Mouse (Mus musculus) hindbrain, embryonic 12.5 days (tissue): ENCODE measurements at regions not wholly inside any gene's neighbourhood (a gene's known extent, or its start where the extent isn't known, plus 50 kb on each side); places are given as distances from the start of the nearest gene placed in this dataset.

Source experiments
- ATAC-seq: fragments of 200-750 bp; cut with Nextera tagmentation; 2 replicates; pipeline ENCODE4 v1.8.0; 2017; ENCODE audit warnings: moderate TSS enrichment; ENCODE audit not compliant: low FRiP score
- H3K27ac ChIP-seq: fragments of 300-500 bp; sonication (generic); 2 replicates; pipeline ENCODE4 v1.5.1; 2016; ENCODE audit warnings: mild to moderate bottlenecking
- H3K27me3 ChIP-seq: fragments of 300-500 bp; sonication (generic); 2 replicates; pipeline ENCODE4 v1.6.1; 2016; ENCODE audit warnings: mild to moderate bottlenecking
- H3K36me3 ChIP-seq: fragments of 300-500 bp; sonication (generic); 2 replicates; pipeline ENCODE4 v1.6.1; 2016; ENCODE audit warnings: mild to moderate bottlenecking
- H3K4me1 ChIP-seq: fragments of 300-500 bp; sonication (generic); 2 replicates; pipeline ENCODE4 v1.6.1; 2016
- H3K4me2 ChIP-seq: fragments of 300-500 bp; sonication (generic); replicated peaks from 2 replicates; pipeline ENCODE4 v1.6.1; 2016; ENCODE audit warnings: mild to moderate bottlenecking
- H3K4me3 ChIP-seq: fragments of 300-500 bp; sonication (generic); 2 replicates; pipeline ENCODE4 v1.5.1; 2016; ENCODE audit warnings: mild to moderate bottlenecking
- H3K9ac ChIP-seq: fragments of 300-500 bp; sonication (generic); 2 replicates; pipeline ENCODE4 v1.6.1; 2016; ENCODE audit warnings: mild to moderate bottlenecking, moderate library complexity
- H3K9me3 ChIP-seq: fragments of 300-500 bp; sonication (generic); replicated peaks from 2 replicates; pipeline ENCODE4 v1.6.1; 2016; ENCODE audit warnings: mild to moderate bottlenecking
- WGBS: fragments of 180-500 bp; shearing (Covaris S2); methylation state at CpG from one replicate; pipeline ENCODE4 v1.1.7; 2016; 5-methylcytosine and 5-hydroxymethylcytosine counted together

- H3K27me3 ChIP-seq: no peaks in the 10 kb centered on the region
- H3K9me3 ChIP-seq: no peaks in the 10 kb centered on the region
- ATAC-seq: no peak
- H3K4me3 ChIP-seq: no peak overlapping the region
- no peak overlapping the region for H3K27ac ChIP-seq
- H3K36me3 ChIP-seq: no peaks in the 10 kb centered on the region
- no peak overlapping the region for H3K4me2 ChIP-seq
- 92% methylated on average over 3 of the region's 3 CpGs for WGBS
- no peak overlapping the region for H3K9ac ChIP-seq
- 0 out of 2 replicates have a peak, but pooled peaks cover 3% of the 10 kb centered on the region for H3K4me1 ChIP-seq
Measured at GRCm38 (mm10) chr8:89372761-89373160, 328.8 kb upstream of the Sall1 start.

- no peak overlapping the region for H3K4me3 ChIP-seq
- no peak overlapping the region for H3K4me2 ChIP-seq
- H3K27me3 ChIP-seq: no peaks in the 10 kb centered on the region
- no peak overlapping the region for H3K9ac ChIP-seq
- no peak overlapping the region for H3K27ac ChIP-seq
- H3K36me3 ChIP-seq: no peaks in the 10 kb centered on the region
- WGBS: 42% methylated on average over 4 of the region's 4 CpGs
- ATAC-seq: no peak
- H3K9me3 ChIP-seq: no peaks in the 10 kb centered on the region
- 0 out of 2 replicates have a peak, but pooled peaks cover 3% of the 10 kb centered on the region for H3K4me1 ChIP-seq
Measured at GRCm38 (mm10) chr8:89371773-89372132, 327.8 kb upstream of the Sall1 start.

GRCm38 (mm10) chr8:89370816-89371772, 327.1 kb upstream of the Sall1 start:
- 61% methylated on average over 20 of the region's 20 CpGs for WGBS
- ATAC-seq: no peak

DNA sequence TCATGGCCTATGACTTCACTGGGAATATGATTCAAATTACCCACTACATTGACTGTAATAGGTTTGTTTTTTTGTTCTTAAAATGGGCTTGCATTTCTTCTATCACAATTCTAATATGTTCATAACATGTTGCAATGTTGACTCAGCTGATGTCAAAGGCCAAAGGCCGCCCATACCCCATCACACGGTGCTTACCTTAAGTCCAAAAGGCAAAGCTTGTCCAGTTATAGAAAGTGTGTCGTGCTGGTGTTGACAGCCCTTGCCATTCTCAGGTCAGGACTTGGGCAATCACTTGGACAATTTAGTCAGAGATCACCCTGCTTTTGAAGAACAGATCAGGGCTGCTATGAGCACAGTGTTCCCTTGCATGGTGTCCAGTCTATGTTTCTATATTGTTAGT, 321.5 kb upstream of the Sall1 start:
- Histone ChIP-seq H3K4me3 (no peak overlapping the region), H3K27ac (no peak overlapping the region), H3K9ac (no peak overlapping the region), H3K27me3 (no peaks in the 10 kb centered on the region), H3K9me3 (no peaks in the 10 kb centered on the region), H3K36me3 (no peaks in the 10 kb centered on the region), H3K4me2 (no peak overlapping the region), H3K4me1 (no peaks in the 10 kb centered on the region)
- WGBS: 92% methylated on average over 3 of the region's 3 CpGs
- no peak for ATAC-seq

More at GRCm38 (mm10) chr8:89370816-89371772, 327.1 kb upstream of the Sall1 start:
- Histone ChIP-seq H3K4me1 (0 out of 2 replicates have a peak, but pooled peaks cover 3% of the 10 kb centered on the region), H3K27ac (no peak overlapping the region), H3K27me3 (no peaks in the 10 kb centered on the region), H3K9me3 (no peaks in the 10 kb centered on the region), H3K9ac (no peak overlapping the region), H3K4me3 (no peak overlapping the region), H3K4me2 (no peak overlapping the region), H3K36me3 (no peaks in the 10 kb centered on the region)

GRCm38 (mm10) chr8:89358411-89358810, 314.4 kb upstream of the Sall1 start:
- Histone ChIP-seq H3K4me2 (no peak overlapping the region), H3K9ac (no peak overlapping the region), H3K4me3 (no peak overlapping the region), H3K27ac (no peak overlapping the region), H3K9me3 (no peaks in the 10 kb centered on the region), H3K27me3 (no peaks in the 10 kb centered on the region; the same call in 1 of the 2 replicates), H3K36me3 (no peaks in the 10 kb centered on the region), H3K4me1 (no peaks in the 10 kb centered on the region)
- 73% methylated on average over 4 of the region's 4 CpGs for WGBS
- ATAC-seq: no peak

- no peak for ATAC-seq
- Histone ChIP-seq H3K9ac (no peak overlapping the region), H3K27ac (no peak overlapping the region), H3K9me3 (no peaks in the 10 kb centered on the region), H3K36me3 (no peaks in the 10 kb centered on the region), H3K4me1 (no peaks in the 10 kb centered on the region), H3K4me3 (no peak overlapping the region), H3K4me2 (no peak overlapping the region), H3K27me3 (no peaks in the 10 kb centered on the region)
- 73% methylated on average over 3 of the region's 3 CpGs for WGBS
Measured at GRCm38 (mm10) chr8:89345547-89345946, 301.6 kb upstream of the Sall1 start.

GRCm38 (mm10) chr8:89341686-89342085, 297.7 kb upstream of the Sall1 start:
- Histone ChIP-seq H3K9me3 (no peaks in the 10 kb centered on the region), H3K27me3 (no peaks in the 10 kb centered on the region), H3K27ac (no peak overlapping the region), H3K4me2 (no peak overlapping the region), H3K4me1 (no peaks in the 10 kb centered on the region), H3K4me3 (no peak overlapping the region), H3K36me3 (no peaks in the 10 kb centered on the region), H3K9ac (no peak overlapping the region)
- 87% methylated on average over 5 of the region's 5 CpGs for WGBS
- no peak for ATAC-seq

DNA sequence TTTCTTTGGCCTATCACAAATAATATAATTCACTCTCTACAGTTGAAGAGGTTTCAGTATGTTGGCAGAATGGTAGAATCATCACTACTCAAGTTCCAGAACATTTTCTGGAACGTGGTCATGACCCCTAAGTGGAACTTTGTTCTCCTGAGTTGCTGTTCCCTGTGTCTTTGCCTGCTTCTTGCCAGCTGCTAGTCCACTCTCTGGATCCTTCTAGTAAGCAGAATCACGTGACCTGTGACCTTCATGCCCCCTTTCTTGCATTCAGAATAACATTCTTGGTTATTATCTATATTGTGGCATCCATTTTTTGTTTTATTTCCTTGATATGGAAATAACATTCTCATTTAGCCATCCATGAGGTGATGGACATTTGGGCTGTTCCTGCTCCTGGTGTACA, 291.5 kb upstream of the Sall1 start:
- H3K27me3 ChIP-seq: no peaks in the 10 kb centered on the region
- no peak for ATAC-seq
- H3K4me3 ChIP-seq: no peak overlapping the region
- WGBS: 77% methylated on average over 2 of the region's 2 CpGs
- H3K27ac ChIP-seq: no peak overlapping the region
- no peaks in the 10 kb centered on the region for H3K36me3 ChIP-seq
- H3K4me2 ChIP-seq: no peak overlapping the region
- no peaks in the 10 kb centered on the region for H3K9me3 ChIP-seq
- no peak overlapping the region for H3K9ac ChIP-seq
- H3K4me1 ChIP-seq: no peaks in the 10 kb centered on the region

DNA sequence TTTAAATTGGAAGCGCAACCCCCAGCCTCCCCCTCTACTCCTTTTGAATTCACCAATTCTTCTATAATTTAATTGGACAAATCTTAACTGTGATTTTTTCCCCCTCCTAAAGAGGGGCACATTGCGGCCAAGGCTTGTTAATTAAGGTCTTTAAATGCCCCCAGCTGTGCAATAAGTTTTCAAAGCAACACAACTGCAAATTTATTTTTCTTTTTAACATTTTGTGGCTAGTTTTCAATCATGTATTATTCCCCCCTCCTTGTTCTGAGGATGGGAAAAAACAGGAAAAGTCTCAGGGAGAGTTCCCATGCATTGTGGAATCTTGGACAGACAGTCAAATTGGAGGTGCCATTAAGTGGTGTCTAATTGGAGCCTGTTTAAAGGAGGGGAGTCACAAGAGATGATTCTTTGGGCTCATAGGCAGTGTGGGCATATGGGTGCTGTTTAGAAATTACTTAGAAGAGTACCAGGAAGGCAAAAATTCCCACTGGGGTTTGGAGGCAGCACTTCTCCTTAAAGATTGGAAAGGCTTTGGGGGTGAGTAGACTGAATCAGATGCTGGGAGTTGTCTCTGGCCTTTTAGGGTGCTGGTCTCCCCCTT, 281.9 kb upstream of the Sall1 start:
- Histone ChIP-seq H3K9me3 (no peaks in the 10 kb centered on the region), H3K4me1 (peaks cover 16% of the 10 kb centered on the region), H3K4me3 (no peak overlapping the region), H3K27me3 (no peaks in the 10 kb centered on the region), H3K4me2 (no peak overlapping the region), H3K27ac (no peak overlapping the region), H3K9ac (no peak overlapping the region), H3K36me3 (no peaks in the 10 kb centered on the region)
- 81% methylated on average over 2 of the region's 2 CpGs for WGBS
- ATAC-seq: no peak

DNA sequence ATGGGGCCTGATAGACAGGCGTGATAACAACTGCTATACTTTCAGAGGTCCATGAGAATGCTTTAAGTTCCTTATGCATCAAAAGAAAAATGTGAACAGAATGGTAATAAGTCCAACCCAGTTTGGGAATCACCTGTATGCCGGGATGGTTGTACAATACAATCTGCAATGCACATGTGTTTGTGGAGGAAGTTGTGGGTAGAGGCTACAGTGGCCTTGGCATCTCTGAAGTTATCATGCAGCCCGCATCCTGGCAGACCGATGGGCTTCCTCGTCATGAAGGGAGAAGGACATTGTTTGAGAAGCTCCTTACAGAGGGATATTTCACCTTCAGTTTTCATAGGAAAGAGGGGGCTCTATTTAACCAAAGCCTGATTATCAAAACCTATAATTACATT, 281.3 kb upstream of the Sall1 start:
- ATAC-seq: no peak

DNA sequence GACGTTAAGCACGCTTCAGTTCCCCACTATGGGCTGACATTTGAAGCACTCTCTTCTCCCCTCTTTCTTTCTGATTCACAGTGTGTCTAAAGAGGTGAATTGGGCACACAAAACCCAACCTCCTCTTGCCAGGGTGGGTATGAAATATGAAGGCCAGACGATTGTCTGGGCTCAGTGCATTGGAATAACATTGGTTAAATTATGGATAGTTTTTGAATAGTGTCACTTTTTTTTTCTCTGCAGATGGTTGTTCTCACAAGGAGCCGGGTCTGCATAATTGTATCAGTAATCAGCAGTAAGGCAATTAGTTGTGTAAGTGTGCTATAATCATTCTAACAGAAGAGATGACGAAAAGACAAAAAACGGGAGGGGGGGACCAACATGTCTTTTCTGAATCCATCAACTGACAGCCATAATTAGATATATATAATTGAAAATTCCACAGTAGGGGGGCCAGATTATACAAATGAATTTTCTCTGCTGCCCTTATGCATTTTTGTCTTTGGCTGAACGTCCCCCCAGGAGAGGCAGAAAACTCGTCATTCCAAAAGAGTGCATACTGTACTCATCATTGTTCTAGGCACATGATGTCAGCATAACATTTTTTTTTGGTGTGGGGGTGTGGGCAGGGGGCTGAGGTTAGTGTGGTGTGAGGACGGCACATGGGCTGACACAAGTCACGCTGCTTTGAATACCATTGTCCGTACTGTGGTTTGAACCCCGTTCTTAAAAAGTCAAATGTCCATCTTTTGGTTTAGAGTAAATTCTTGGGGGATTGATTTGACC, 280.7 kb upstream of the Sall1 start:
- no peak overlapping the region for H3K4me2 ChIP-seq

More for the DNA sequence above, 281.3 kb upstream of the Sall1 start:
- Histone ChIP-seq H3K4me3 (no peak overlapping the region), H3K9me3 (no peaks in the 10 kb centered on the region), H3K4me1 (peaks cover 16% of the 10 kb centered on the region), H3K9ac (no peak overlapping the region), H3K27me3 (no peaks in the 10 kb centered on the region), H3K27ac (no peak overlapping the region), H3K4me2 (no peak overlapping the region), H3K36me3 (no peaks in the 10 kb centered on the region)
- 54% methylated on average over 5 of the region's 5 CpGs for WGBS

More for the DNA sequence above, 280.7 kb upstream of the Sall1 start:
- Histone ChIP-seq H3K27ac (no peak overlapping the region), H3K4me3 (no peak overlapping the region), H3K4me1 (peaks cover 14% of the 10 kb centered on the region), H3K36me3 (no peaks in the 10 kb centered on the region), H3K9ac (no peak overlapping the region), H3K27me3 (no peaks in the 10 kb centered on the region), H3K9me3 (no peaks in the 10 kb centered on the region)
- 37% methylated on average over 12 of the region's 12 CpGs for WGBS
- peak; percentile 63; the same call in 1 of the 2 replicates for ATAC-seq
